Mouse (Mus musculus) limb, embryonic 11.5 days (tissue): Measurements from ENCODE around the gene Prg3. TPM values are rescaled to one million over a fixed set of nuclear protein-coding genes. Genes with fewer than 3 reads are reported as not detected.

Experiments
- ATAC-seq: fragments of 200-750 bp; cut with Nextera tagmentation; 2 replicates; pipeline ENCODE4 v1.8.0; 2017; ENCODE audit warnings: low read depth; ENCODE audit not compliant: insufficient number of reproducible peaks, low FRiP score, low TSS enrichment
- DNase-seq: peaks from one replicate; pipeline ENCODE4 v3.0.0-alpha.2; 2015; ENCODE audit warnings: low spot score
- H3K27ac ChIP-seq: fragments of 300-500 bp; sonication (generic); replicated peaks from 2 replicates; pipeline ENCODE4 v1.5.1; 2014; ENCODE audit warnings: low read depth, mild to moderate bottlenecking, low read length
- H3K27me3 ChIP-seq: fragments of 300-500 bp; sonication (generic); 2 replicates; pipeline ENCODE4 v1.6.1; 2014; ENCODE audit warnings: mild to moderate bottlenecking, low read length, mixed read lengths; ENCODE audit not compliant: control insufficient read depth, insufficient read depth
- H3K36me3 ChIP-seq: fragments of 300-500 bp; sonication (generic); 2 replicates; pipeline ENCODE4 v1.6.1; 2014; ENCODE audit warnings: mild to moderate bottlenecking, low read length, moderate library complexity, mixed read lengths; ENCODE audit not compliant: control insufficient read depth, insufficient read depth
- H3K4me1 ChIP-seq: fragments of 300-500 bp; sonication (generic); 2 replicates; pipeline ENCODE4 v1.6.1; 2014; ENCODE audit warnings: low read length, mixed read lengths; ENCODE audit not compliant: control insufficient read depth, insufficient read depth
- H3K4me2 ChIP-seq: fragments of 300-500 bp; sonication (generic); 2 replicates; pipeline ENCODE4 v1.6.1; 2014; ENCODE audit warnings: low read depth, mild to moderate bottlenecking, moderate library complexity; ENCODE audit not compliant: severe bottlenecking
- H3K4me3 ChIP-seq: fragments of 300-500 bp; sonication (generic); 2 replicates; pipeline ENCODE4 v1.5.1; 2014; ENCODE audit warnings: low read depth, low read length
- H3K9ac ChIP-seq: fragments of 300-500 bp; sonication (generic); 2 replicates; pipeline ENCODE4 v1.6.1; 2014; ENCODE audit warnings: mild to moderate bottlenecking, low read length
- H3K9me3 ChIP-seq: fragments of 300-500 bp; sonication (generic); 2 replicates; pipeline ENCODE4 v1.6.1; 2016; ENCODE audit warnings: low read length; ENCODE audit not compliant: control insufficient read depth
- WGBS: fragments of 180-500 bp; shearing (Covaris S2); extraction: QIAGEN DNeasy Blood & Tissue Kit; methylation state at CpG from one replicate; pipeline ENCODE4 v1.1.7; 2014; 5-methylcytosine and 5-hydroxymethylcytosine counted together
- polyA plus RNA-seq: library from polyadenylated mRNA; unstranded; fragments of >200 nt; fragmentation: Nextera tagmentation; extraction: Ambion mirVana; gene quantifications from 2 replicates; pipeline ENCODE4 v1.2.1, GENCODE M21; 2014

Prg3 gene
- polyA plus RNA-seq, 1 experiment from 2014 or later: not detected

DNA sequence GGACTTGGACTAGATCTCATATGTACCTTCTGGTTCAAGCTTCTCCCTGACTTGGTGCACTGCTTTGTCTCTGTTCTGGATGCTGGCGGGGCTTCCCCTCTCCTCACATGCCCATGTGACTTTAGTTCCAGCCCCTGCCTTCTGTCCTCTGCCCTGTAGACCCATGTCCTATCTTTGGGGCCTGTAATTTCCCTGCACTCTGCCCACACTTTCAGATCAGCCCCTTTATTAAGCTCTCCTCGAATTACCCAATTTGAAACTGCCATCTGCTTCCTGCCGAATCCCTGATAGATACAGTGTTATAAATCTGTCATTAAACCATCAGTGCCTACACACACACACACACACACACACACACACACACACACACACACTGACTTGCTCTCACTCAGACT, 26.6 kb downstream of the Prg3 start:
- WGBS: 28% methylated on average over 3 of the region's 3 CpGs
- H3K4me2 ChIP-seq: no peak overlapping the region
- no peak for ATAC-seq
- H3K27ac ChIP-seq: no peak overlapping the region
- H3K27me3 ChIP-seq: no peaks in the 10 kb centered on the region
- H3K4me3 ChIP-seq: no peak overlapping the region
- H3K36me3 ChIP-seq: no peaks in the 10 kb centered on the region
- no peak overlapping the region for H3K9ac ChIP-seq
- no peaks in the 10 kb centered on the region for H3K9me3 ChIP-seq
- H3K4me1 ChIP-seq: peaks cover 3% of the 10 kb centered on the region
- DNase-seq: no peak

DNA sequence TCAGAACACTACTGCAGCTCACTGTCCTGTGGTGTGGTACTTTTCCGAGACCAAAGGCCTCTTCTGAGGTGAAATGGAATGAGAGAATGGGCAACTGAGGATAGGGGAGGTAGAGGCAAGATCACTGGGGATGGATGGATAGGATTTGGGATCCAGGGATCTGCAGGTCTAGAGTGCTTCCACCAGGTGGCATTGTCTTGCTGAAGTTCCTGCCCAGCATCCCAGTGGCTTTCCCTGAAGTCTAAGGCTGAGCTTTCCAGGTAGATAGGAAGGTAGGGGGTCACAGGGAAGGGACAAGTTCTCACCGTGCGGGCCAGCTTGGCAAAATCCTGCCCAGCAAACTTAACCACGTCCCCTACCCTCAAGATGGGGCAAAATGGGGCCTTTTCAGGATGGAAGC, 34.0 kb downstream of the Prg3 start:
- Histone ChIP-seq H3K4me2 (no peak overlapping the region), H3K27me3 (no peaks in the 10 kb centered on the region), H3K36me3 (no peaks in the 10 kb centered on the region), H3K9me3 (no peaks in the 10 kb centered on the region), H3K27ac (no peak overlapping the region), H3K4me3 (no peak overlapping the region), H3K9ac (no peak overlapping the region), H3K4me1 (no peaks in the 10 kb centered on the region)
- WGBS: 20% methylated on average over 4 of the region's 4 CpGs
- no peak for ATAC-seq
- DNase-seq: peak; percentile 42

DNA sequence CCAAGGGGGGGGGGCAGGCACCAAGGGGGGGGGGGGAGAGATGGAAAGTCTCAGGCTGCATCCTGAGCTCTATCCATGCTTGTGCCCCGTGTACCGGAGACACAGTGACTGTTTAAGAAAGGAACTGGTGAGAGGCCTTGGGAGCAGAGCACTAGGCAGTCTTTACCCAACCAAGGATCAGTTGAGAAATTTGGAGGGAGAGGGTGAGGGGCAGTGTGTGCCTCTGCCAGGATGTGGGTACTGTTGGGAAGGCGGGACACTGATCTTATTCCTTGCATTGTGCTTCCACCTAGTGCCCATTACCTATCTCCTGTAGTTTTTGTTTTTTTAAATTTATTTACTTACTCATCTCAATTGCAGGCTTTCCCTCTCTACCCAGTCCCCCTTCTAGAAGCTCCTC, 38.2 kb downstream of the Prg3 start:
- Histone ChIP-seq H3K27ac (no peak overlapping the region), H3K4me2 (no peak overlapping the region), H3K36me3 (no peaks in the 10 kb centered on the region), H3K9ac (no peak overlapping the region), H3K27me3 (no peaks in the 10 kb centered on the region), H3K9me3 (no peaks in the 10 kb centered on the region), H3K4me1 (no peaks in the 10 kb centered on the region), H3K4me3 (no peak overlapping the region)
- DNase-seq: no peak
- WGBS: 87% methylated on average over 3 of the region's 3 CpGs
- ATAC-seq: no peak

GRCm38 (mm10) chr2:85027281-85027680, 39.3 kb downstream of the Prg3 start:
- Histone ChIP-seq H3K27me3 (no peaks in the 10 kb centered on the region), H3K9ac (no peak overlapping the region), H3K9me3 (no peaks in the 10 kb centered on the region), H3K4me1 (no peaks in the 10 kb centered on the region), H3K4me3 (no peak overlapping the region), H3K36me3 (no peaks in the 10 kb centered on the region), H3K27ac (no peak overlapping the region), H3K4me2 (no peak overlapping the region)
- DNase-seq (no peak), ATAC-seq (no peak)
- 78% methylated on average over 5 of the region's 5 CpGs for WGBS

DNA sequence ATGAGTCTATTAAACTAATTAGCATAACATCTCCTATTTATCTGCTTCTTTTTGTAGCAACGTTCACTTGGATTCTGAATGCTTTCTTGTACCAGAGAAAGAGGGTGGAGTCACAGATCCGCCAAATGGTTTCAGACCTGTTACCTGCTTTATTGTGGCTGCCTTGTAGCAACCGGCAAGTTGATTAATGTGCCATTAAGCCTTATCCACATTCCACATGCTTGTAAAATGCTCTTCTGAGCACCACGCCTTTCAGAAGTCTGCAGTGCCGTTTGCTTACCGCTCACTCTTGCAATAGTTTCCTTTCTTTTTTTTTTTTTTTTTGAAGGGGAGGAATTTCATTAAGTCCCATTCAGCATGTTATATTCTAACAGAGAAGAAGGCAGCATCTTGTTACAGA, 41.9 kb downstream of the Prg3 start:
- WGBS: 32% methylated on average over 6 of the region's 6 CpGs
- no peak for ATAC-seq
- no peak overlapping the region for H3K9ac ChIP-seq

GRCm38 (mm10) chr2:85030989-85031388, 43.0 kb downstream of the Prg3 start:
- Histone ChIP-seq H3K36me3 (no peaks in the 10 kb centered on the region), H3K4me3 (no peak overlapping the region), H3K4me2 (no peak overlapping the region), H3K4me1 (no peaks in the 10 kb centered on the region), H3K9ac (no peak overlapping the region), H3K27me3 (no peaks in the 10 kb centered on the region), H3K9me3 (no peaks in the 10 kb centered on the region), H3K27ac (no peak overlapping the region)
- ATAC-seq (no peak), DNase-seq (no peak)
- 67% methylated on average over 6 of the region's 6 CpGs for WGBS

More for the DNA sequence above, 41.9 kb downstream of the Prg3 start:
- Histone ChIP-seq H3K4me2 (no peak overlapping the region), H3K4me3 (no peak overlapping the region), H3K36me3 (no peaks in the 10 kb centered on the region), H3K27me3 (no peaks in the 10 kb centered on the region), H3K9me3 (no peaks in the 10 kb centered on the region), H3K27ac (no peak overlapping the region), H3K4me1 (no peaks in the 10 kb centered on the region)
- no peak for DNase-seq

DNA sequence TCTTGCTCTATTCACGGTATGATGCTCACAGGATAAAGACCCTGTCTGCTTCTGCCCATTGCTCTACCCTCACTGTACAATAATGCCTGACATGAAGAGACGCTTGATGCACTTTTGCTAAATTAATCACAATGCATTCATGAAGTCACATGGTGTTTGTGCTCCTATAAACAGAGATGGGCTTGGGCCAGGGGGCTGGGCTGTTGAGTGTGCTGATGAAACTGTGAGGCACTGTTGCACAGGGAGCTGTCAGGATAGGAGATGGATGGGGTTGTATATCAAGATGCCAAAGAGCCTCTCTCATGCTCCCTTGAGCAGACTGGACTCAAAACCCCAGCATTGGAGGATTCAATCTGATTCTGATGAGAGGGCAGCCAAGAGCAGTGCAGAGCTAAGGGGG, 45.1 kb downstream of the Prg3 start:
- Histone ChIP-seq H3K9ac (no peak overlapping the region), H3K9me3 (no peaks in the 10 kb centered on the region), H3K4me1 (0 out of 2 replicates have a peak, but pooled peaks cover 2% of the 10 kb centered on the region), H3K27me3 (no peaks in the 10 kb centered on the region), H3K27ac (no peak overlapping the region), H3K36me3 (no peaks in the 10 kb centered on the region), H3K4me2 (no peak overlapping the region), H3K4me3 (no peak overlapping the region)
- DNase-seq (no peak), ATAC-seq (no peak)
- 81% methylated on average over 2 of the region's 2 CpGs for WGBS

DNA sequence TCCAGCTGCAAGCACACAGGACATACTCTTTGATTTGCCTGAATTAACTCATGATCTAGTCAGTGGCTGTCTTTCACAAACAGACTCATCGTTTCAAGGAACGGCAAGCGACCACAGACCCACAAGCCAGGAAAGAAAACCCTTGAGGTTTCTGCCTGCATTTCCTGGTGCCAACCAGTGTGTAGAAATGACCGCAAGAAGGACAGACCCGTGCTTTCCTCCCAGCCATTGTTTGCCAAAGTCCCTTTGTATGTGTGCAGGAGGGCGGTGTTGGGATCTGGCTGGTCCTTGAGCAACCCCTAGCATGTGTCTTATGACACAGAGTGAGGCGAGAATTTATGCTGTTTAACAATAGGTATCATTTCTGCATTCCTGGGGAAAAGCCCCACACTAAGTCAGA, 46.2 kb downstream of the Prg3 start:
- Histone ChIP-seq H3K27ac (no peak overlapping the region), H3K4me3 (no peak overlapping the region), H3K4me2 (no peak overlapping the region), H3K4me1 (peaks cover 2% of the 10 kb centered on the region; the same call in 1 of the 2 replicates), H3K9me3 (no peaks in the 10 kb centered on the region), H3K9ac (no peak overlapping the region), H3K36me3 (no peaks in the 10 kb centered on the region), H3K27me3 (no peaks in the 10 kb centered on the region)
- WGBS: 85% methylated on average over 7 of the region's 7 CpGs
- ATAC-seq: no peak
- no peak for DNase-seq

DNA sequence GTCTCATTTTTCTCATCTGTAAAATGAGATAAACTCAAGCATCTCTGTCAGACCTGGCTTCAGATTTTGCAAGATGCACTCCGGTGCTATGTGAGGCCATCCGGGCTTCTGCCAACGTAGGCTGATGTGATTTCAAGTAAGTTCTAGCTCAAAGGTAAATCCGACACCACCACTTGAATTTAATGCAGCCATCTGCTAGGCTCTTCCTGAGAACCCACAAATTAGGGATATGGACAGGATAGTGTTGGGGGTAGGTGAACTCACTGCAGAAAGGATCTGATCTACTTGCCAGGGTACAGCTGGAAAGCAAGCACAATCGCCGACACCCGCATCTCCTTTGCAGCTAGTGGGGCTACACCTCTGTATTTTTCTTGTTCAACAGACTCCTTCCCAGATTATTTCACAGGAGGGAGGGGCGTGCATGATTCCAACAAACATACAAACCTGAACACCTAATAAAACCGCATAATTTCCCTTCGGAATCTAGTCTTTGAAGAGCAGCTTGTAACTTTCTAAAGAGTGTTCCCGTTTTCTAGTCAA, 48.6 kb downstream of the Prg3 start:
- WGBS: 9% methylated on average over 11 of the region's 11 CpGs
- H3K36me3 ChIP-seq: peaks cover 16% of the 10 kb centered on the region
- DNase-seq (no peak), ATAC-seq (peak; percentile 33)
- no peaks in the 10 kb centered on the region for H3K27me3 ChIP-seq
- H3K9me3 ChIP-seq: no peaks in the 10 kb centered on the region
- peak overlapping the region; percentile 67 for H3K4me3 ChIP-seq
- H3K27ac ChIP-seq: no peak overlapping the region; the same call in 1 of the 2 replicates
- peaks cover 2% of the 10 kb centered on the region; the same call in 1 of the 2 replicates for H3K4me1 ChIP-seq
- H3K9ac ChIP-seq: peak overlapping the region; percentile 91
- H3K4me2 ChIP-seq: peak overlapping the region; percentile 73
